ENCODE assay signal across 23 mouse cellular contexts in the genomic region with DNA sequence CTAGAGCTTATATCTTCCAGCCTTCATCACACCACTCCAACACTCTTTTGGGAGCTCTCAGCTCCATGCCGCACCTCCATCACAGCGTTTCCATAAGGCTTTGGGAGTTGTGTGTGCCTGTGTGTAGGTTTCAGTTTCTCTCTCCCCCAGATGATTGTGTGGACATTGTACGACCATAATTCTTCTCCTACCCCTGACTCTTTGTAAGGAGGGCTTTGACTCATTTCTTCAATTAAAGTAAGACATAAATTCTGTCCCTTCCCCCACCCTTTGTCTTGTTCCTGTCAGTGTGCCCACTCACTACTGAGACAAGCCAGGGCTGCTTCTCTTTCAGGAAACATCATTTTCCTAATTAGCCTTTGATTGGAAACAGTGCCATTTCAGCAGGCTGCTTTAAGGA. TPM values are rescaled to one million over a fixed set of nuclear protein-coding genes. Genes with fewer than 3 reads are reported as not detected.
DNase-seq lines count a peak whose midpoint lies in the region; ATAC-seq and TF ChIP-seq lines count a peak whose summit lies in the region.
"Had no signal": no experiment of that assay in that cellular context is flagged by ENCODE, and none has a peak within 500 bp of the region (broad histone marks: within the 10 kb centered on the region; RNA-seq: fewer than 3 reads in every experiment).

No protein-coding gene starts in this region.

- DNase-seq in embryo, embryonic 10.5 days (ENCODE audit: low spot score) = peak; percentile 28
- DNase-seq in embryo, embryonic 9.5 days (ENCODE audit: extremely low spot score) = no peak
- no peak for DNase-seq in forebrain, postnatal 0 days
- DNase-seq in brain, embryonic 14.5 days (ENCODE audit: low read depth) = peak; percentile 23
- DNase-seq in limb, embryonic 11.5 days (ENCODE audit: low spot score) = peak; percentile 37
- no peak for DNase-seq in midbrain, embryonic 14.5 days
- DNase-seq: adrenal gland, postnatal 10 days; B cell, adult 2 months; cerebellum, adult 11-12 months; cerebellum, adult 9-10 months; cerebellum, postnatal 25 days; gastrocnemius, adult 2 months; gastrocnemius, postnatal 25 days had no signal

- H3K4me2 ChIP-seq in forebrain, embryonic 16.5 days (ENCODE audit: low read length) = no peak overlapping the region
- H3K4me2 ChIP-seq in forebrain, postnatal 0 days (ENCODE audit: low read depth) = no peak overlapping the region
- H3K4me2 ChIP-seq in limb, embryonic 11.5 days (ENCODE audit: low read depth, severe bottlenecking) = no peak overlapping the region
- no peak overlapping the region for H3K4me2 ChIP-seq in midbrain, embryonic 14.5 days (ENCODE audit: low read length)
- H3K4me2 ChIP-seq: forebrain, embryonic 15.5 days; heart, embryonic 12.5 days; hindbrain, embryonic 15.5 days had no signal

- H3K27ac ChIP-seq in forebrain, embryonic 16.5 days (ENCODE audit: low read length) = no peak overlapping the region
- no peak overlapping the region for H3K27ac ChIP-seq in forebrain, postnatal 0 days (ENCODE audit: low read depth, low read length)
- H3K27ac ChIP-seq in limb, embryonic 11.5 days (replicated peaks; ENCODE audit: low read depth, low read length) = peak overlapping the region; percentile 52; the same call in 1 of the 2 replicates
- no peak overlapping the region for H3K27ac ChIP-seq in midbrain, embryonic 14.5 days (replicated peaks; ENCODE audit: low read depth, low read length)
- H3K27ac ChIP-seq: forebrain, embryonic 15.5 days; gastrocnemius, adult 2 months; hindbrain, embryonic 10.5 days; hindbrain, embryonic 15.5 days had no signal

- H3K4me1 ChIP-seq in forebrain, embryonic 16.5 days (replicated peaks; ENCODE audit: control insufficient read depth, insufficient read depth, low read length) = no peaks in the 10 kb centered on the region
- no peaks in the 10 kb centered on the region for H3K4me1 ChIP-seq in forebrain, postnatal 0 days (ENCODE audit: insufficient read depth)
- H3K4me1 ChIP-seq in limb, embryonic 11.5 days (ENCODE audit: control insufficient read depth, insufficient read depth, low read length) = no peaks in the 10 kb centered on the region
- H3K4me1 ChIP-seq in midbrain, embryonic 14.5 days (ENCODE audit: control insufficient read depth, insufficient read depth, low read length) = no peaks in the 10 kb centered on the region
- H3K4me1 ChIP-seq: forebrain, embryonic 15.5 days; heart, embryonic 12.5 days; hindbrain, embryonic 10.5 days; hindbrain, embryonic 15.5 days had no signal

- H3K9ac ChIP-seq in forebrain, embryonic 16.5 days (replicated peaks; ENCODE audit: low read depth, low read length) = no peak overlapping the region
- H3K9ac ChIP-seq in forebrain, postnatal 0 days = no peak overlapping the region
- no peak overlapping the region for H3K9ac ChIP-seq in limb, embryonic 11.5 days (ENCODE audit: low read length)
- H3K9ac ChIP-seq in midbrain, embryonic 14.5 days (replicated peaks; ENCODE audit: low read length) = no peak overlapping the region
- H3K9ac ChIP-seq: forebrain, embryonic 15.5 days; heart, embryonic 12.5 days; hindbrain, embryonic 15.5 days had no signal

- ATAC-seq in forebrain, embryonic 16.5 days = peak; percentile 36; the same call in 1 of the 2 replicates
- ATAC-seq in forebrain, postnatal 0 days = no peak
- peak; percentile 81 for ATAC-seq in limb, embryonic 11.5 days (ENCODE audit: insufficient number of reproducible peaks, low FRiP score, low TSS enrichment, low read depth)
- no peak for ATAC-seq in midbrain, embryonic 14.5 days (ENCODE audit: low FRiP score, low TSS enrichment)
- ATAC-seq: CD4-positive, CD25-positive, alpha-beta regulatory T cell, adult 4 months; forebrain, embryonic 15.5 days; inflammation-experienced regulatory T-cells, adult 6 months; intestine, postnatal 0 days had no signal

- no peaks in the 10 kb centered on the region for H3K9me3 ChIP-seq in forebrain, embryonic 16.5 days (ENCODE audit: control insufficient read depth, low read length)
- H3K9me3 ChIP-seq in forebrain, postnatal 0 days (ENCODE audit: low read length) = no peaks in the 10 kb centered on the region
- no peaks in the 10 kb centered on the region for H3K9me3 ChIP-seq in limb, embryonic 11.5 days (ENCODE audit: control insufficient read depth, low read length)
- H3K9me3 ChIP-seq in midbrain, embryonic 14.5 days (ENCODE audit: control insufficient read depth, low read length) = no peaks in the 10 kb centered on the region
- H3K9me3 ChIP-seq: forebrain, embryonic 15.5 days; G1E; heart, embryonic 12.5 days; hindbrain, embryonic 10.5 days; hindbrain, embryonic 15.5 days had no signal

- 69% methylated on average over 3 of the region's 3 CpGs for WGBS in forebrain, embryonic 16.5 days
- 70% methylated on average over 3 of the region's 3 CpGs for WGBS in forebrain, postnatal 0 days
- 39% methylated on average over 3 of the region's 3 CpGs for WGBS in limb, embryonic 11.5 days
- WGBS in midbrain, embryonic 14.5 days = 83% methylated on average over 3 of the region's 3 CpGs

- H3K36me3 ChIP-seq in forebrain, embryonic 16.5 days (ENCODE audit: control insufficient read depth, insufficient read depth) = no peaks in the 10 kb centered on the region
- H3K36me3 ChIP-seq in forebrain, postnatal 0 days (ENCODE audit: insufficient read depth) = no peaks in the 10 kb centered on the region
- no peaks in the 10 kb centered on the region for H3K36me3 ChIP-seq in limb, embryonic 11.5 days (ENCODE audit: control insufficient read depth, insufficient read depth, low read length)
- no peaks in the 10 kb centered on the region for H3K36me3 ChIP-seq in midbrain, embryonic 14.5 days (ENCODE audit: control insufficient read depth, insufficient read depth, low read length)
- H3K36me3 ChIP-seq: forebrain, embryonic 15.5 days; G1E; heart, embryonic 12.5 days; hindbrain, embryonic 10.5 days; hindbrain, embryonic 15.5 days had no signal

- H3K27me3 ChIP-seq in forebrain, embryonic 16.5 days (replicated peaks; ENCODE audit: control insufficient read depth, insufficient read depth, low read length) = no peaks in the 10 kb centered on the region
- no peaks in the 10 kb centered on the region for H3K27me3 ChIP-seq in forebrain, postnatal 0 days (ENCODE audit: insufficient read depth, low read length)
- peaks cover 4% of the 10 kb centered on the region; the same call in 1 of the 2 replicates for H3K27me3 ChIP-seq in limb, embryonic 11.5 days (ENCODE audit: control insufficient read depth, insufficient read depth, low read length)
- no peaks in the 10 kb centered on the region for H3K27me3 ChIP-seq in midbrain, embryonic 14.5 days (ENCODE audit: control insufficient read depth, insufficient read depth, low read length)
- H3K27me3 ChIP-seq: forebrain, embryonic 15.5 days; heart, embryonic 12.5 days; hindbrain, embryonic 15.5 days had no signal

- no peak overlapping the region for H3K4me3 ChIP-seq in forebrain, embryonic 16.5 days (replicated peaks; ENCODE audit: low read length)
- H3K4me3 ChIP-seq in forebrain, postnatal 0 days (ENCODE audit: low read depth, low read length) = no peak overlapping the region
- H3K4me3 ChIP-seq in limb, embryonic 11.5 days (ENCODE audit: low read depth, low read length) = no peak overlapping the region
- H3K4me3 ChIP-seq in midbrain, embryonic 14.5 days (replicated peaks; ENCODE audit: low read depth, low read length) = no peak overlapping the region
- H3K4me3 ChIP-seq: forebrain, embryonic 15.5 days; gastrocnemius, adult 2 months; heart, embryonic 12.5 days; hindbrain, embryonic 10.5 days; hindbrain, embryonic 15.5 days had no signal

- no peak for TF ChIP-seq CTCF in forebrain, postnatal 0 days (IDR thresholded peaks at IDR 0.05; ENCODE audit: low read depth)
- no peak for TF ChIP-seq CTCF in brain, embryonic 14.5 days (IDR thresholded peaks at IDR 0.05; ENCODE audit: borderline replicate concordance, extremely low read depth, insufficient read depth, insufficient read length)

- TF ChIP-seq POLR2A in brain, embryonic 14.5 days (IDR thresholded peaks at IDR 0.05; ENCODE audit: borderline replicate concordance, extremely low read depth, insufficient read depth, insufficient read length, poor library complexity, severe bottlenecking) = no peak

RNA-seq across cellular contexts. Expression of gene Capn6, which starts 24.1 kb away (rescaled TPM):
- 1.2 and 3.0 TPM in 2 replicates for polyA plus RNA-seq in forebrain, embryonic 16.5 days (2015; fragmentation: Nextera tagmentation; extraction: Ambion mirVana)
- 2.3 and 5.5 TPM in 2 replicates for total RNA-seq in forebrain, postnatal 0 days (2014; rRNA removed)
- 1.2 TPM in 2 replicates for polyA plus RNA-seq in forebrain, postnatal 0 days (2015; fragmentation: Nextera tagmentation; extraction: Ambion mirVana)
- 7.5 and 9.5 TPM in 2 replicates for polyA plus RNA-seq in brain, embryonic 14.5 days (2012; rRNA removed)
- polyA plus RNA-seq in limb, embryonic 11.5 days (2014; fragmentation: Nextera tagmentation; extraction: Ambion mirVana) = 405 and 413 TPM in 2 replicates
- 1.0 and 1.7 TPM in 2 replicates for polyA plus RNA-seq in midbrain, embryonic 14.5 days (2014; fragmentation: Nextera tagmentation; extraction: Ambion mirVana)
- total RNA-seq: granulocyte monocyte progenitor cell, adult 5-6 weeks had no signal
- polyA plus RNA-seq: CD4-positive, CD25-positive, alpha-beta regulatory T cell, adult 4 months; inflammation-experienced regulatory T-cells, adult 6 months had no signal

Comparison
In these comparisons a context has a peak if more than half of its experiments do, and no peak if none do; other contexts are left out.
1. DNase-seq: peak in embryo, embryonic 10.5 days (single experiment), brain, embryonic 14.5 days (single experiment) and limb, embryonic 11.5 days (single experiment); none in embryo, embryonic 9.5 days (single experiment), forebrain, postnatal 0 days (single experiment) and midbrain, embryonic 14.5 days (single experiment).
2. ATAC-seq: peak in forebrain, embryonic 16.5 days (single experiment) and limb, embryonic 11.5 days (single experiment); none in forebrain, postnatal 0 days (single experiment) and midbrain, embryonic 14.5 days (single experiment).
3. RNA of gene Capn6, which starts 24.1 kb away (polyA plus RNA-seq): 405 to 413 TPM in limb, embryonic 11.5 days; 7.5 to 9.5 TPM in brain, embryonic 14.5 days, 1.0 to 1.7 TPM in midbrain, embryonic 14.5 days, 1.2 to 3.0 TPM in forebrain, embryonic 16.5 days and 1.2 TPM in forebrain, postnatal 0 days; every median in the first group is over 10 times any median in the second.